Mouse (Mus musculus) c-Kit-positive CD71-positive TER-119-negative erythroid progenitor cells, embryonic 14.5 days (primary cell): Measurements from ENCODE around the gene Rbm38.

Experiments
- DNase-seq: peaks from one replicate; pipeline ENCODE4 v3.0.0-alpha.2; 2013; ENCODE audit warnings: low read depth

Rbm38 gene

GRCm38 (mm10) chr2:173020430-173020829, at the start of gene Rbm38:
Gene Rbm38 (plus strand): TSS chr2:173020498.
- no peak for DNase-seq

DNA sequence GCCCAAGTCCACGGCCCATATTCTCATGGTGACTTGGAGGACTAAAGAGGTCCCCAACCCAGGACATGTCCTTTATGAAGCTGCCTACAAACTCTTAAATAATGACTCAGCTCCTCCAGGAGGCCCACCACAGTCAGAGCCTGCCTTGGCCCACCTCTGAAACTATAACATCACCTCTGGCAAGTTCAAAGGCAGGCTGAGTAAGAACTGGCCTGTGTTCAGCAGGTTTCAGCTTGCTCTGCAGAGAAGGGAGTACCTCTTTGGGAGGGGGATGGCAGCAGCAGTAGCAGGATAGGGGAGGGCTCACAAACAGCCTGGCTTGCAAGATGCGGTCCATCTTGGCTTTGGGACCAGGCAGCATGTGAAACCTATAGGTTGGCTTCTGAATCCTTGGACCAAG, 48.4 kb upstream of the Rbm38 start:
- no peak for DNase-seq

- no peak for DNase-seq
Measured at GRCm38 (mm10) chr2:172973806-172974565, 46.3 kb upstream of the Rbm38 start.

GRCm38 (mm10) chr2:172974701-172975100, 45.6 kb upstream of the Rbm38 start:
- no peak for DNase-seq

DNA sequence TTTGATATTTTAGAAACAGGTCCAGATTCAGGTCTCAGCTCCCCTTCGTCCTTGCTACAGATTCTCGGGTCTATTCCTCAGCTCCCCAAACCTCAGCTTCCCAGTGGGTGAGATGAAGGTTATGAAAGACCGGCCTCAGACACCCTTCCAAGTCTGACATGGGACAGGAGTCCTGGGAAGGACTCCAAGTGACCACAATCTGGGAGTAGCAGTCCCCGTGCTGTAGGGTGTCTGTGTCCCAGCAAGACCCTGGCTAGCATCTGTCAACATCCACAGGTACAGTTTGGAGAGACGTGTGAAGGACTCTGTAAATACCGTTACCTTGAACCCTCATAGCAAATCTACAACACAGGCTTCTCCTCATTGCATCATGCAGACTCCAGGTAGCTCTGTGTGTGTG, 45.1 kb upstream of the Rbm38 start:
- DNase-seq, result no peak

- DNase-seq, result no peak
Measured at GRCm38 (mm10) chr2:172976661-172977238, 43.5 kb upstream of the Rbm38 start.

- no peak for DNase-seq
Measured at GRCm38 (mm10) chr2:172977409-172978130, 42.7 kb upstream of the Rbm38 start, which contains the start of gene Spo11. Gene Spo11 (plus strand): TSS chr2:172977700.

DNA sequence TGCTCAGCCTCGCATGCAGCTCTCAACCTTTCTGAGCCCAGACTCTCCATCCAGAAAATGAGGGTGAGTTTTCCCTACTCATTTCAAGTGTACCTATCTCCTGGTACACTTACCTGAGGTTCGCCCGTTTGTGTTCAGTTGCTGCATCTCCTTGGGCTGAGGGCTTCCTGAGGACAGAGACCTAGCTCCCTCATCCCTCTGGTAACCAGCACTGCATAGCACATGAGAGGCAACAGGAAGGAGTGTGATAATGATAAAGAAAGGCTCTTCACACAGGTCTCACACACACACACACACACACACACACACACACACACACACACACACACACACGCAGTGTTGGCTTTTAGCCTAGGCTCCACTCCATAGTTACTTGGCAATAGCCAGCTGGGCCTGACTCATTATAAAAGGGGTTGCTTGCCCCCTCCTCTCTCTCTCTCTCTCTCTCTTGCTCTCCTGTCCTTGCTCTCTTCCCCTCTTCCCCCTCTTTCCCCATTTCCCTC, 42.1 kb upstream of the Rbm38 start:
- no peak for DNase-seq

- no peak for DNase-seq
Measured at GRCm38 (mm10) chr2:172979666-172980345, 40.5 kb upstream of the Rbm38 start.

DNA sequence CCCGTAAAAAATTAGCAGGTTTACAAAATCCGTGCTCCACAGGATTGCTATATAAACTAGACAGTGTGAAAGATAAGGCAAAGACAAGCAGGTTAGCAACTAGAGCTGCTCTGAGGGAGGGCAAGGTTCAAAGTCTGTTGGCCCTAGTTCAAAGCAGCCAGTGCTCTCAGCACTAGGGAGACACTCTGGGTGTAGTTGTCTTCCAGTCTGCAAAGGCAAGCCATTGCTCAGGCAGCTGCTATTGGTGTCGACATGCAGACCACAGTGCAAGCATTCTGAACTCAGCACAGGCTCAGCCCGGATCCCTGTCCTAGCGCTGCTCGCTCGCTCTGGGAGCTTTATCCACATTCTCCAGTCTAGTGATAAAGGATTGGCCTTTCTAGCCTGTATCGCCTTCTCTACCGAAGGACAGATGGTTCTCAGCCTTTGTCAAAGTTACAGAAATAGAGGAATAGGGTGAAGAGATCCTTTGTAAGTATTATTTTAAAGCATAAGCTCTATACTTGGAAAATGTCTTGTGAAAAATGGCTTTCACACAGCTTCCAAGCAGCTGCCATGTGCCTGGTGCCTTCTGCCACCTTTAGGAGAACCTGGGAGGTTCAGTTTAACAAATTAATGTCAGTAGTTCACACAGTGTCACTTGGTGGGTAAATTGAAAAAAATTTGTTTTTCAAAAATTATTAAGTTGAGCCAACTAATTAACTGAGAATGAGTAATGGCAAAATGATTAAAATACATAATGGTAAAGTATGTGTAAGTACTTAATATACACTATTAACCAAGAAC, 37.3 kb upstream of the Rbm38 start:
- DNase-seq, result no peak

DNA sequence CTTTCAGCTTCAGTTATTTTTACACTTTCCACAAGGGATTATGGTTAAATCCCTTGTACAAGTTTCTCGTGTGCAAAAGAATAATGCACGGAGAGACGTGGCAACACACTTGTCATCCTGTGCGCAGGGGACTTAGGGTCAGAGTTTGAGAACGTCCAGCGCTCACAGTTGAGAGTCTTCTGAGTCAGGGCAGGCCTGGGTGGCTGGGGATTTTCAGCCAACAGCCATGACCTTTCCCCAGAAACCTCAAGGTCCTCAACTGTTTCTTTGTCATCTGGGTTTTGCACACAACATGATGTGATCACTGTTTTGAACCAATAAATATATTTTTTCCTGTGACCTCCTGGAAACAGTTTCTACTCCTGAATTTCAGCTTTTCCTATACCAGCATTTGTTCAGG, 30.1 kb upstream of the Rbm38 start:
- DNase-seq, result no peak

GRCm38 (mm10) chr2:172996207-172996606, 24.1 kb upstream of the Rbm38 start:
- DNase-seq, result no peak

DNA sequence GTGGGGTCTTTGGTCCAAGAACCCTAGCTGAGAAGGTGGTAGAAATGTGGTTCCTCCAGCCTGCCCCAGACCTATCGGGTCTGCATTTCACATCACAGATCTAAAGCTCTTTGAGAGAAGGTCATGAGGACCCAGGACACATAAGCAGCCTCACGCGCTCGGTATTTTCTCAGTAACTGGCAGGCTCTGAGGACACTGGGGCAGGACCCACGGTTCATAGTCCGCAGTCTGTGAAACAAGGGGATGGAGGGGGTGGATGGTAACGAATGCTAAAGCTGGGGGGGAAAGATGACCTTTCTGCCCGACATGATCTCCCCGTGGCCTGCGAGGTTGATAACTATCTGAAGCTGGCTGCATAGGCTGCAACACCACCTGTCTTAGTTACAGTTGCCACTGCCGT, 22.6 kb upstream of the Rbm38 start:
- DNase-seq, result no peak

- no peak for DNase-seq
Measured at GRCm38 (mm10) chr2:172998478-172998877, 21.8 kb upstream of the Rbm38 start.

DNA sequence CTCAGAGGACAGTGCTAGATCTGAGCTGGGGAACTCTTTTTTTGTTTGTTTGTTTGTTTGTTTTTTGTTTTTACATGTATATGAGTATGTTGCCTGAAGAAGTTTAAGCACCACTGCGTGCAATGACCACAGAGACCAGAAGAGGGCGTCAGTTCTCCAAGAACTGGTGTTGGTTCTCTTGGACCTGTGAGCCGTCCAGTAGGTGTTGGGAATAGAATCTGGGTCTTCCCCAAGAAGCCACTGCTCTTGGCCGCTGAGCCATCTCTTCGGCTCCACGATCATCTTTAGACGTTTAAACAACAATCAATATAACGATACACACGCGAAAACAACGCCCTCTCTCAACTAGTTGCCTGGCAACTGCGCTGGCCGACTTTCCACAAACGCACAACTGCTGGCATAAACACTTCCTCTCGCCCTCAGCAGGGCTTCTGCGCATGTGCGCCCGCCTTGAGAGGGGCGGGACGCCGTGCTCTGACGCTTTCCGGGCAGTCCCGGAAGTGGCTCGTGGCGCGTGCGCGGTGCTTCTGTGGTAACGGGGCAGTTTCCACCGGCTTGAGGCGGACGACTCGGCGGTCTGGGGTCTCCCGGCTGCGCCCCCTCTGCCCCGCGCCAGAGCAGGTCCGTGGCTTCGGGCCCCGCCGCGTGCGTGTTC, 20.5 kb upstream of the Rbm38 start, which contains the start of gene Rae1:
Gene Rae1 (plus strand): TSS at position 488 of the 655 bp plus-strand sequence.
- peak; percentile 95 for DNase-seq

GRCm38 (mm10) chr2:173000285-173000652, 20.0 kb upstream of the Rbm38 start:
- peak; percentile 50 for DNase-seq

DNA sequence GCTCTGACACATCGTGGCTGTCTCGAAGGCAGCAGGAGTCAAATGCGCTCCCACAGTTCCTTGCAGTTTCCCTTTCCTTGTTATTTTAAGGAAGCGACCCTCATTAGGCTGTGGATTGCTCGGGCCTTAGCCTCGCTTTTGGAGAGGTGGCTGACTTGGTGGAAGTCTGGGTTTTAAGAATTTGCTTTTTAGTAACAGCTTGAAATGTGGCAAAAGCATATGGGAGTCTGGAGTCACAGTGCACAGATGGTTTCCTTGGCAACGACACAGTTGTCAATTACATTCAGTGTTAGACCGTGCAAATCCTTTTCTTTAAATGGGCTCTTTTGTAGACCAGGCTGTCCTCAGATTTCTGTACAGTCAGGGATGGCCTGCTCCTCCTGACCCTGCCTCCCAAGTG, 19.4 kb upstream of the Rbm38 start:
- DNase-seq, result no peak

GRCm38 (mm10) chr2:173003737-173004136, 16.6 kb upstream of the Rbm38 start:
- DNase-seq, result no peak

GRCm38 (mm10) chr2:173010220-173010717, 10.0 kb upstream of the Rbm38 start:
- DNase-seq, result no peak

DNA sequence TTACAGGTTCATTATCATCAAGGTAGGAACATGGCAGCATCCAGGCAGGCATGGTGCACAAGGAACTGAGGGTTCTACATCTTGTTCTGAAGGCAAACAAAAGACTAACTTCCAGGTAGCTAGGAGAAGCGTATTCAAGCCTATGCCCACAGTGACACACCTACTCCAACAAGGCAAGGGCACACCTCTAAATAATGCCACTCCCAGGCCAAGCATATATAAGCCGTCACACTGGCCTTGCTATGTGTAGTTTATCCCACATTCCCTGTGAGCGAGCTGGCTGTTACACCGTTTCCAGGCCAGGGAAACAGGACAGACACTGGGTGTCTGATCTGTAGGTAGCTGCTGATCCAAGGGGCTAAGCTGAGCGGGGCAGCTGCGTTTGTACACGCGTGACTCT, 8.9 kb upstream of the Rbm38 start:
- DNase-seq, result no peak
